Mouse (Mus musculus) kidney, embryonic 15.5 days (tissue): Measurements from ENCODE around the gene Elavl3. TPM values are rescaled to one million over a fixed set of nuclear protein-coding genes. Genes with fewer than 3 reads are reported as not detected.

Experiments used
- ATAC-seq: fragments of 200-750 bp; cut with Nextera tagmentation; replicated peaks from 2 replicates; pipeline ENCODE4 v1.8.0; 2017; ENCODE audit warnings: moderate TSS enrichment; ENCODE audit not compliant: low FRiP score
- H3K27ac ChIP-seq: fragments of 300-500 bp; sonication (generic); 2 replicates; pipeline ENCODE4 v1.5.1; 2015; ENCODE audit warnings: mild to moderate bottlenecking, inconsistent platforms
- H3K27me3 ChIP-seq: fragments of 300-500 bp; sonication (generic); 2 replicates; pipeline ENCODE4 v1.6.1; 2015; ENCODE audit warnings: inconsistent platforms
- H3K36me3 ChIP-seq: fragments of 300-500 bp; sonication (generic); 2 replicates; pipeline ENCODE4 v1.6.1; 2015; ENCODE audit warnings: inconsistent platforms
- H3K4me1 ChIP-seq: fragments of 300-500 bp; sonication (generic); 2 replicates; pipeline ENCODE4 v1.6.1; 2015; ENCODE audit warnings: inconsistent platforms
- H3K4me2 ChIP-seq: fragments of 300-500 bp; sonication (generic); 2 replicates; pipeline ENCODE4 v1.6.1; 2015; ENCODE audit warnings: moderate library complexity, mild to moderate bottlenecking, inconsistent platforms
- H3K4me3 ChIP-seq: fragments of 300-500 bp; sonication (generic); replicated peaks from 2 replicates; pipeline ENCODE4 v1.5.1; 2015; ENCODE audit warnings: mild to moderate bottlenecking, inconsistent platforms
- H3K9ac ChIP-seq: fragments of 300-500 bp; sonication (generic); 2 replicates; pipeline ENCODE4 v1.6.1; 2015; ENCODE audit warnings: mild to moderate bottlenecking, inconsistent platforms
- H3K9me3 ChIP-seq: fragments of 300-500 bp; sonication (generic); replicated peaks from 2 replicates; pipeline ENCODE4 v1.6.1; 2016; ENCODE audit warnings: inconsistent platforms
- WGBS: fragments of 180-500 bp; shearing (Covaris S2); methylation state at CpG from one replicate; pipeline ENCODE4 v1.1.7; 2015; ENCODE audit warnings: mixed read lengths; 5-methylcytosine and 5-hydroxymethylcytosine counted together
- polyA plus RNA-seq: library from polyadenylated mRNA; unstranded; fragments of >200 nt; fragmentation: Nextera tagmentation; extraction: Ambion mirVana; gene quantifications from 2 replicates; pipeline ENCODE4 v1.2.1, GENCODE M21; 2015

Elavl3 gene
- polyA plus RNA-seq, 1 experiment from 2014 or later = 1.1 TPM

GRCm38 (mm10) chr9:22030386-22030785 is 21.4 kb downstream of the Elavl3 start:
- Histone ChIP-seq H3K27me3 (no peaks in the 10 kb centered on the region), H3K9ac (no peak overlapping the region), H3K4me1 (no peaks in the 10 kb centered on the region), H3K4me3 (no peak overlapping the region), H3K36me3 (no peaks in the 10 kb centered on the region), H3K27ac (no peak overlapping the region), H3K4me2 (no peak overlapping the region), H3K9me3 (no peaks in the 10 kb centered on the region)
- no peak for ATAC-seq
- 91% methylated on average over 9 of the region's 9 CpGs for WGBS

- no peak overlapping the region for H3K4me2 ChIP-seq
- no peak overlapping the region for H3K27ac ChIP-seq
- H3K4me3 ChIP-seq = no peak overlapping the region
- no peaks in the 10 kb centered on the region for H3K4me1 ChIP-seq
- H3K36me3 ChIP-seq = no peaks in the 10 kb centered on the region
- no peaks in the 10 kb centered on the region; the same call in 1 of the 2 replicates for H3K27me3 ChIP-seq
- ATAC-seq = no peak
- H3K9me3 ChIP-seq = no peaks in the 10 kb centered on the region
- 60% methylated on average over 7 of the region's 7 CpGs for WGBS
- no peak overlapping the region for H3K9ac ChIP-seq
Observed at GRCm38 (mm10) chr9:22028467-22028866, 23.4 kb downstream of the Elavl3 start.

DNA sequence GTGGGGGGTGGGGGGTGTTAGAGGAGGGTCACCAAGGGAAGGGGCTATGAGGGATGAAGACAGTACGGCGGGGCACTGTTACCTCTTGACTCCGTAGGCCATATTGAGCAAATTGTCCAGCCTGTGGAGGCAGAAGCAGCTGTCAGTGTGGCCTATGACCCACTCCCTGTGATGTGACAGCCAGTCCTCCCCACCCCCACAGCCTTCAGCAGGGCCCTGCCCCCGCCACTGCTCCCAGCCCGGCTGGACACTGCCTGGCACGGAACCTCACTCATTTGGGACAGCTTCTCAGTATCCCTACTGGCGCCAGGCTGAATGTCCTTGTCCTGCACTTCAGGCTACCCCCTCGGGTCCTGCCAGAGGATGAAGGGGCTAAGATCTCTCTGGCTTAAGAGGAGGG is 27.2 kb downstream of the Elavl3 start:
- no peak overlapping the region for H3K4me3 ChIP-seq
- WGBS = 33% methylated on average over 8 of the region's 8 CpGs
- H3K4me2 ChIP-seq = no peak overlapping the region
- no peaks in the 10 kb centered on the region for H3K9me3 ChIP-seq
- no peak overlapping the region for H3K9ac ChIP-seq
- no peak overlapping the region for H3K27ac ChIP-seq
- no peaks in the 10 kb centered on the region; the same call in 1 of the 2 replicates for H3K27me3 ChIP-seq
- no peaks in the 10 kb centered on the region for H3K36me3 ChIP-seq
- ATAC-seq = no peak
- no peaks in the 10 kb centered on the region for H3K4me1 ChIP-seq

GRCm38 (mm10) chr9:22017208-22017825 is 34.5 kb downstream of the Elavl3 start:
- H3K4me2 ChIP-seq = no peak overlapping the region
- H3K27ac ChIP-seq = no peak overlapping the region
- H3K9me3 ChIP-seq = no peaks in the 10 kb centered on the region
- H3K36me3 ChIP-seq = peaks cover 31% of the 10 kb centered on the region
- H3K27me3 ChIP-seq = no peaks in the 10 kb centered on the region
- no peak for ATAC-seq
- peaks cover 3% of the 10 kb centered on the region; the same call in 1 of the 2 replicates for H3K4me1 ChIP-seq
- H3K9ac ChIP-seq = no peak overlapping the region
- WGBS = 78% methylated on average over 7 of the region's 7 CpGs
- no peak overlapping the region for H3K4me3 ChIP-seq

GRCm38 (mm10) chr9:22016245-22016644 is 35.6 kb downstream of the Elavl3 start:
- Histone ChIP-seq H3K4me1 (peaks cover 3% of the 10 kb centered on the region; the same call in 1 of the 2 replicates), H3K27me3 (no peaks in the 10 kb centered on the region), H3K9ac (no peak overlapping the region), H3K4me2 (no peak overlapping the region), H3K27ac (no peak overlapping the region), H3K9me3 (no peaks in the 10 kb centered on the region), H3K36me3 (peaks cover 41% of the 10 kb centered on the region), H3K4me3 (no peak overlapping the region)
- no peak for ATAC-seq
- 60% methylated on average over 10 of the region's 10 CpGs for WGBS

GRCm38 (mm10) chr9:22012731-22013130 is 39.1 kb downstream of the Elavl3 start:
- Histone ChIP-seq H3K36me3 (peaks cover 76% of the 10 kb centered on the region), H3K4me1 (peaks cover 3% of the 10 kb centered on the region; the same call in 1 of the 2 replicates), H3K4me3 (no peak overlapping the region), H3K27ac (no peak overlapping the region), H3K4me2 (no peak overlapping the region), H3K9ac (no peak overlapping the region), H3K9me3 (no peaks in the 10 kb centered on the region), H3K27me3 (no peaks in the 10 kb centered on the region)
- WGBS = 90% methylated on average over 13 of the region's 13 CpGs
- no peak for ATAC-seq

DNA sequence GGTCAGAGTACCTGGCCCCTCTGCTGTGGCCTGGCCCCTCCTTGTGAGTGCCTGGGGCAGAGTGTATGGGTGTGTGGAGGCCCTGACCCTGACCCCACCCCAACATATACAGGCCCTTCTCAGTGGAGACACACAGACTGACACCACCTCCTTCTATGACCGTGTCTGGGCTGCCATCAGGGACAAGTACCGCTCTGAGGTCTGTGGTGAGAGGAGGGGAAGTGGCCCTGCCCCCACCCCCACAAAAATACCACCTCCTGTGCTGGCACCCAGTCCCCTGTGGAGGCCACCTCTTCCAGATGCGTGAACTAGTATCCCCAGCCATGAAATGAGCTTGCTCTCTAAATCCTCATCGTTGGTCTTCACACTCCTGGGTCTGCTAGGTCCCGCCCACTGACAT is 40.8 kb downstream of the Elavl3 start:
- WGBS = 95% methylated on average over 5 of the region's 5 CpGs
- Histone ChIP-seq H3K4me2 (no peak overlapping the region), H3K27me3 (no peaks in the 10 kb centered on the region), H3K36me3 (peaks cover 93% of the 10 kb centered on the region), H3K4me3 (no peak overlapping the region), H3K9me3 (no peaks in the 10 kb centered on the region), H3K9ac (no peak overlapping the region), H3K27ac (no peak overlapping the region), H3K4me1 (peaks cover 7% of the 10 kb centered on the region; the same call in 1 of the 2 replicates)
- no peak for ATAC-seq

- Histone ChIP-seq H3K4me3 (0 out of 2 replicates have a peak overlapping the region, but pooled peaks have one; percentile 81), H3K27me3 (no peaks in the 10 kb centered on the region), H3K9me3 (no peaks in the 10 kb centered on the region), H3K27ac (no peak overlapping the region), H3K9ac (no peak overlapping the region), H3K4me1 (peaks cover 37% of the 10 kb centered on the region), H3K36me3 (peaks cover 56% of the 10 kb centered on the region), H3K4me2 (peak overlapping the region; percentile 87; the same call in 1 of the 2 replicates)
- WGBS = 88% methylated on average over 12 of the region's 12 CpGs
- ATAC-seq = no peak
Observed at GRCm38 (mm10) chr9:22004546-22004945, 47.3 kb downstream of the Elavl3 start.

- Histone ChIP-seq H3K9ac (peak overlapping the region; percentile 60), H3K27me3 (no peaks in the 10 kb centered on the region), H3K9me3 (no peaks in the 10 kb centered on the region), H3K4me3 (peak overlapping the region; percentile 81), H3K36me3 (peaks cover 42% of the 10 kb centered on the region), H3K4me1 (peaks cover 37% of the 10 kb centered on the region), H3K27ac (peak overlapping the region; percentile 78), H3K4me2 (peak overlapping the region; percentile 87)
- ATAC-seq = peak; percentile 17
- WGBS = under 1% methylated on average over 18 of the region's 18 CpGs
Observed at GRCm38 (mm10) chr9:22003163-22003554, 48.7 kb downstream of the Elavl3 start.

DNA sequence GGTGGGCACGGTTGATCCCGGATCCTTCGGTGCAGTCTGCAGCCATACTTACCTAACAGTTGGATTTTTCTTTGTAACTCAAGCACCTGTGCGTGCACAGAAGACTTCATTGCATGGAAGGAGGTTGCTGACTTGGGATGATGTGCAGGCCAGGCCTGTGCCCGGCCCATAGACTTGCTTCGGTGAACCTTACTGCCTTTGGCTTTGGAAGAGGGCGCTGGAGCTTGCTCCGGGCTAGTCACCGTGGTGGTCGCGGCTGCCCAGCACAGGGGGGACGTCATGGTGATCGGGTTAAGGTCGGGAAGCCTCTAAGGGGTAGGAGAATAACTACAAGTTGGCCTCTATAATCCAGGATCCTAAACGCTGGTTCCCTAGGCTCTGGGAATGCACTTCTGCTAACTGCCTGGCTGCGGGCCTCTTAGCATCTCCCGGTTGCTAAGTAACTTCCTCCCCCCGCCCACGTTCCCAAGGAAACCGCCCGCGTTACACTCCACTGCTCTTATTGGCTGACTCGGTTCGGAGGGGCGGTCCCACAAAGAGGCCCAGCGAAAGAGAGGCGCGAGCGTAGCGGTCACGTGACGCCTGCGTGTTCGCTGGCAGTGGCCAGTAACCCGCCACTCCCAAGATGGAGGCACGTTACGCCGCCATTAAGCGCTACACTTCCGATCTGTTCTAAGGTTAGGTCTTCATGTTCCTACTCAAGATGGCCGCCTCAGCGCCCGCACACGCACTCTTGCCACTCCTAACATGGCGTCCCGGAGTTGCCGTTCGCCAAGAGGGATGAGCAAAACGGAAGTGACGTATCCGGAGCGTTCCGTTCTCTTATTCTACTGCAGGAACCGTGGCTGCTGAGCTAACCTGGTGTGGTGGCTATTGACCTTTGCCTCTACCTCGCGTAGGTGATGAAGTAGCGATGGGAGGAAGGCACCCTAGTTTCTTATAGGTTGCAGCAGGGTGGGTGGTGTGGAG is 49.3 kb downstream of the Elavl3 start, which contains the start of the genes Ccdc151 and Prkcsh:
Gene Ccdc151, minus strand, starts transcription at position 441 of the 969 bp plus-strand sequence.
Gene Prkcsh, plus strand, starts transcription at position 613 of the 969 bp plus-strand sequence.
- peak within 1 kb of the TSS; percentile 81 for H3K4me3 ChIP-seq
- peak within 1 kb of the TSS; percentile 87 for H3K4me2 ChIP-seq
- H3K4me1 ChIP-seq = peaks cover 37% of the 10 kb centered on the region
- 6% methylated on average over 57 of the region's 57 CpGs for WGBS
- peak within 1 kb of the TSS; percentile 78 for H3K27ac ChIP-seq
- peak within 1 kb of the TSS; percentile 60 for H3K9ac ChIP-seq
- H3K27me3 ChIP-seq = no peaks in the 10 kb centered on the region
- H3K9me3 ChIP-seq = no peaks in the 10 kb centered on the region
- peak; percentile 99 for ATAC-seq
- H3K36me3 ChIP-seq = peaks cover 35% of the 10 kb centered on the region

DNA sequence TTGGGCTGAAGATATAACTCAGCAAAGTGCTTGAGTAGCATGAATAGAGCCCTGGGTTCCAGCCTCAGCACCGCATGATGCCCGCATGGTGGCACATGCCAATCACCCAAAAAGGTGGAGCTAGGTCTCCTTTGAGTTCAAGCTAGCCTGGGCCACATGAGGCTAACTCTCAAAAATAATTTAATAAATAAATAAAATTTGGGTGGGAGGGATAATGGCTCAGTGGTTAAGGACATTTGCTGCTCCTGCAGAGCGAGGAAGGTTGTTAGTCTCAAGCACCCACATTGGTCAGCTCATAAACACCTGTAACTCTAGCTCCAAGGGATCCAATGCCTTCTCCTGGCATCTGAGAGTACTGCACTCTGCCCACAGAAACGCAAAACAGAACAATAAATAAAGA is 50.2 kb downstream of the Elavl3 start:
- ATAC-seq = no peak
- H3K9me3 ChIP-seq = no peaks in the 10 kb centered on the region
- WGBS = 84% methylated on average over 4 of the region's 4 CpGs
- no peak overlapping the region for H3K4me3 ChIP-seq
- no peaks in the 10 kb centered on the region for H3K27me3 ChIP-seq
- peaks cover 27% of the 10 kb centered on the region for H3K36me3 ChIP-seq
- H3K9ac ChIP-seq = no peak overlapping the region
- no peak overlapping the region for H3K27ac ChIP-seq
- H3K4me1 ChIP-seq = peaks cover 37% of the 10 kb centered on the region
- H3K4me2 ChIP-seq = peak overlapping the region; percentile 61; the same call in 1 of the 2 replicates

DNA sequence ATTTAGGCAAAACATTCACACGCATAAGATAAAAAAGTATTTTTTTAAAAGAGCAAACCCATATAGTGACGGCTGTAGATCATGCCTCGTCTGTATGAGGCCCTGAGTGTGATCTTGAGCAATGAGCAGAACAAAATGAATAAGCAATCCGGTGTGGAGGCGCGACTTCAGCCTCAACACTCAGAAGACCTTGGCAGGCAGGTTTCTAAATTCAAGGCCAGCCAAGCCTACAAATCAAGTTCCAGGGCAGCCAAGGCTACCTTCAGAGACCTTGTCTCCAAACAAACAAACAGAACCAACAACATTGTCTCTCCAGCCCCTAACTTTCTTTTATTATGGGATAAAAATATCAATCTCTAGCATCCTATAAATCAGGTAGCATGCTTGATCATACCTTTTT is 51.5 kb downstream of the Elavl3 start:
- Histone ChIP-seq H3K9ac (no peak overlapping the region), H3K4me3 (no peak overlapping the region), H3K4me1 (peaks cover 26% of the 10 kb centered on the region), H3K27ac (no peak overlapping the region), H3K36me3 (peaks cover 13% of the 10 kb centered on the region), H3K4me2 (no peak overlapping the region), H3K9me3 (no peaks in the 10 kb centered on the region), H3K27me3 (no peaks in the 10 kb centered on the region)
- ATAC-seq = no peak
- 90% methylated on average over 6 of the region's 6 CpGs for WGBS
